Mouse (Mus musculus) stomach, postnatal 0 days (tissue): Measurements from ENCODE around the gene Nagpa.

Experiments
- CTCF ChIP-seq: IDR thresholded peaks from 2 replicates; pipeline ENCODE4 v1.5.1; 2016; ENCODE audit warnings: antibody characterized with exemption, low read depth, mild to moderate bottlenecking, moderate library complexity
- EP300 ChIP-seq: optimal IDR thresholded peaks from 2 replicates; pipeline ENCODE3; 2016; ENCODE audit warnings: antibody characterized with exemption

GRCm38 (mm10) chr16:5168829-5169228 is 35.0 kb downstream of the Nagpa start:
- no peak for TF ChIP-seq CTCF
- TF ChIP-seq EP300: no peak
